Mouse (Mus musculus) gastrocnemius, postnatal 10 days (tissue): ENCODE data around the gene Trarg1. TPM values are rescaled to one million over a fixed set of nuclear protein-coding genes. Genes with fewer than 3 reads are reported as not detected.

Experiments used
- total RNA-seq, 2 experiments: library from RNA; stranded (reverse); gene quantifications; 2 replicates each; pipeline ENCODE4 v1.2.3; 2021

Gene Trarg1
- total RNA-seq, 2 experiments from 2014 or later = 2.0 to 2.1 TPM

Other genes starting within 250 kb of the Trarg1 start
- 10 to 100 TPM; 23.9 to 27.0 TPM for gene Abr, start 57.5 kb upstream of the Trarg1 start, total RNA-seq
- gene Bhlha9, start 7.3 kb upstream of the Trarg1 start, total RNA-seq = not detected
- gene Gosr1, start 83.8 kb downstream of the Trarg1 start, total RNA-seq = 10 to 100 TPM; 24.6 to 29.8 TPM
- gene Cpd, start 167.2 kb downstream of the Trarg1 start, total RNA-seq = 10 to 100 TPM; 53.7 to 59.6 TPM
- under 1 TPM; 0.41 to 0.52 TPM for gene Tmigd1, start 222.4 kb downstream of the Trarg1 start, total RNA-seq
- gene Blmh, start 245.0 kb downstream of the Trarg1 start, total RNA-seq = 10 to 100 TPM; 59.2 to 63.5 TPM